Mouse (Mus musculus) liver, embryonic 13.5 days (tissue): ENCODE measurements around the gene Ear1. TPM values are rescaled to one million over a fixed set of nuclear protein-coding genes. Genes with fewer than 3 reads are reported as not detected.
"Not testable (repeated sequence)": the region's sequence is repeated elsewhere in the genome, so short reads cannot be mapped to it uniquely, and the experiment has no call there.

Experiments used
- ATAC-seq: fragments of 200-750 bp; cut with Nextera tagmentation; 2 replicates; pipeline ENCODE4 v1.8.0; 2017; ENCODE audit warnings: low read depth, mild to moderate bottlenecking, moderate number of reproducible peaks, moderate library complexity
- DNase-seq: peaks from one replicate; pipeline ENCODE4 v3.0.0; 2022
- H3K27ac ChIP-seq: fragments of 300-500 bp; sonication (generic); 2 replicates; pipeline ENCODE4 v1.5.1; 2015; ENCODE audit warnings: moderate library complexity, mild to moderate bottlenecking, inconsistent platforms
- H3K27me3 ChIP-seq: fragments of 300-500 bp; sonication (generic); 2 replicates; pipeline ENCODE4 v1.6.1; 2015; ENCODE audit warnings: mild to moderate bottlenecking, inconsistent platforms
- H3K36me3 ChIP-seq: fragments of 300-500 bp; sonication (generic); 2 replicates; pipeline ENCODE4 v1.6.1; 2015; ENCODE audit warnings: mild to moderate bottlenecking, inconsistent platforms
- H3K4me1 ChIP-seq: fragments of 300-500 bp; sonication (generic); replicated peaks from 2 replicates; pipeline ENCODE4 v1.6.1; 2015; ENCODE audit warnings: inconsistent platforms
- H3K4me2 ChIP-seq: fragments of 300-500 bp; sonication (generic); 2 replicates; pipeline ENCODE4 v1.6.1; 2015; ENCODE audit warnings: inconsistent platforms, mild to moderate bottlenecking, moderate library complexity
- H3K4me3 ChIP-seq: fragments of 300-500 bp; sonication (generic); replicated peaks from 2 replicates; pipeline ENCODE4 v1.5.1; 2015; ENCODE audit warnings: mild to moderate bottlenecking, inconsistent platforms
- H3K9ac ChIP-seq: fragments of 300-500 bp; sonication (generic); 2 replicates; pipeline ENCODE4 v1.6.1; 2015; ENCODE audit warnings: mild to moderate bottlenecking, inconsistent platforms
- H3K9me3 ChIP-seq: fragments of 300-500 bp; sonication (generic); replicated peaks from 2 replicates; pipeline ENCODE4 v1.6.1; 2016; ENCODE audit warnings: inconsistent platforms
- WGBS: fragments of 180-500 bp; shearing (Covaris S2); methylation state at CpG from one replicate; pipeline ENCODE4 v1.1.7; 2015; ENCODE audit not compliant: insufficient replicate concordance; 5-methylcytosine and 5-hydroxymethylcytosine counted together
- polyA plus RNA-seq: library from polyadenylated mRNA; unstranded; fragments of >200 nt; fragmentation: Nextera tagmentation; extraction: Ambion mirVana; gene quantifications from 2 replicates; pipeline ENCODE4 v1.2.1, GENCODE M21; 2015

The Ear1 gene
- polyA plus RNA-seq, 1 experiment from 2014 or later, result 12.0 TPM

- Histone ChIP-seq H3K9ac (no peak overlapping the region), H3K9me3 (no peaks in the 10 kb centered on the region), H3K4me2 (peak overlapping the region; percentile 24; the same call in 1 of the 2 replicates), H3K27ac (no peak overlapping the region), H3K36me3 (no peaks in the 10 kb centered on the region), H3K4me1 (no peaks in the 10 kb centered on the region), H3K4me3 (no peak overlapping the region), H3K27me3 (no peaks in the 10 kb centered on the region)
- WGBS, result 18% methylated on average over 14 of the region's 14 CpGs
- DNase-seq, result no peak
- no peak for ATAC-seq
These were observed 79.0 kb downstream of the Ear1 start for GRCm38 (mm10) chr14:43796069-43796904.

GRCm38 (mm10) chr14:43793811-43794210 is 81.5 kb downstream of the Ear1 start:
- not testable (repeated sequence) for H3K27me3 ChIP-seq, H3K4me2 ChIP-seq, H3K36me3 ChIP-seq, H3K9me3 ChIP-seq, H3K27ac ChIP-seq, H3K4me3 ChIP-seq, ATAC-seq, DNase-seq, H3K9ac ChIP-seq, H3K4me1 ChIP-seq
- WGBS, result 57% methylated on average over 5 of the region's 5 CpGs

DNA sequence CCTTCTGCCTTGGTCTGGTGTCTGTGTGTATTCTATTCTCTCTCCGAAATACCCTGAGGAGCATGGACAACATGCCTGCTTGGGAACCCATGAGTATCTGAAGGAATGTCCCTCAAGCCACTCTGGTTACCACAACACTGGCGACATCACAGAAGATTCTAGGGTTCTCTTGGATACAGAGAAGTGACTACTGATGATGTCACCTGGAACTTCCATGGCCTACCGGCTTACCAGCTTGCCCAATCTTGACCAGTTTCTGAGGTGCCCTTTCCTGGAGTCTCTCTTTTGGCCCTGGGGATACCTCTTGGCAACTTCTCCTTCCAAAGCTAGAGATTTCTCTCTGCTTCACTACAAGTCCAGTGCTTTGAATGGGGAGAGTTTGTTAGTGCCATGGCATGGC is 90.7 kb downstream of the Ear1 start, which contains the start of gene Gm8180:
Gene Gm8180, minus strand, starts transcription at position 101 of the 400 bp plus-strand sequence.
- H3K27me3 ChIP-seq, H3K4me3 ChIP-seq, H3K4me1 ChIP-seq, DNase-seq, H3K9ac ChIP-seq, H3K27ac ChIP-seq, H3K4me2 ChIP-seq, H3K9me3 ChIP-seq, ATAC-seq, H3K36me3 ChIP-seq: not testable (repeated sequence)
- WGBS, result 73% methylated on average over 3 of the region's 3 CpGs

Other genes starting within 250 kb of the Ear1 start
- not detected in 2 replicates for gene Gm8165, start 198.3 kb downstream of the Ear1 start, polyA plus RNA-seq
- 0.47 and 1.1 TPM in 2 replicates for gene Gm7324, start 177.7 kb downstream of the Ear1 start, polyA plus RNA-seq
- not detected in 2 replicates for gene Gm16506, start 148.0 kb downstream of the Ear1 start, polyA plus RNA-seq
- not detected in 2 replicates for gene Gm6526, start 127.7 kb downstream of the Ear1 start, polyA plus RNA-seq
- not detected in 2 replicates for gene Gm8180, start 90.8 kb downstream of the Ear1 start, polyA plus RNA-seq
- gene Ear10, start 48.0 kb upstream of the Ear1 start, polyA plus RNA-seq, result not detected in 2 replicates
- gene Gm8113, start 49.9 kb upstream of the Ear1 start, polyA plus RNA-seq, result 9.1 and 11.2 TPM in 2 replicates
- gene Ang5, start 81.6 kb upstream of the Ear1 start, polyA plus RNA-seq, result not detected in 2 replicates
- gene Ang6, start 126.8 kb upstream of the Ear1 start, polyA plus RNA-seq, result not detected in 2 replicates
- 10.1 and 11.0 TPM in 2 replicates for gene Ear2, start 227.1 kb upstream of the Ear1 start, polyA plus RNA-seq
- gene Gm3327, start 248.3 kb upstream of the Ear1 start, polyA plus RNA-seq, result not detected in 2 replicates